ENCODE assay signal across 12 mouse cellular contexts in the genomic region with DNA sequence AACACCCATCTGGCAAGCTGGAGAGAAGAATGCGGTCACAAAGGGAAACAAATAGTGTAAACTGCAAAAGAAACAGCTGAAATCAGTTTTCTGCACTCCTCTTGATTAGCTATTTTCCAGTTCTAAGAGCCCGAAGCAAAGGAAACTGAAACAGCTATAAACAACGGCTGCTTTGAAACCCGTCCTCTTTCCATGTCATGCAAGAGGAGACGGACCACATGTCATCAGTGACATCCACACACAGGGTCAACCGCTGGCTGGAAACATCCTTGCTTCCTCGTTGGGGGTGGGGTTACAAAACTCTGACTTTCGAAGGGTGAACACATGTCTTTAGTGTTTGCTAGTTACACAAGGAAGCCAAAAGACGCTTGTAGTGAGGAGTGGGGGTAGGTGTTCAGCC. TPM values are rescaled to one million over a fixed set of nuclear protein-coding genes. Genes with fewer than 3 reads are reported as not detected.
DNase-seq lines count a peak whose midpoint lies in the region; ATAC-seq lines count a peak whose summit lies in the region.
"Had no signal": no experiment of that assay in that cellular context is flagged by ENCODE, and none has a peak within 500 bp of the region (broad histone marks: within the 10 kb centered on the region; RNA-seq: fewer than 3 reads in every experiment).

No protein-coding gene starts in this region.

- no peak overlapping the region for H3K4me3 ChIP-seq in hindbrain, embryonic 10.5 days
- no peak overlapping the region for H3K4me3 ChIP-seq in hindbrain, embryonic 16.5 days (ENCODE audit: low read length)
- H3K4me3 ChIP-seq in embryonic facial prominence, embryonic 15.5 days (replicated peaks) = no peak overlapping the region
- H3K4me3 ChIP-seq in kidney, embryonic 15.5 days (replicated peaks) = no peak overlapping the region

- H3K9me3 ChIP-seq in hindbrain, embryonic 10.5 days = no peaks in the 10 kb centered on the region
- no peaks in the 10 kb centered on the region for H3K9me3 ChIP-seq in hindbrain, embryonic 16.5 days (ENCODE audit: control insufficient read depth, low read length)
- no peaks in the 10 kb centered on the region for H3K9me3 ChIP-seq in embryonic facial prominence, embryonic 15.5 days (replicated peaks)
- H3K9me3 ChIP-seq in kidney, embryonic 15.5 days (replicated peaks) = no peaks in the 10 kb centered on the region

- no peaks in the 10 kb centered on the region for H3K36me3 ChIP-seq in hindbrain, embryonic 10.5 days
- no peaks in the 10 kb centered on the region for H3K36me3 ChIP-seq in hindbrain, embryonic 16.5 days (ENCODE audit: control insufficient read depth, insufficient read depth, low read length)
- no peaks in the 10 kb centered on the region for H3K36me3 ChIP-seq in embryonic facial prominence, embryonic 15.5 days
- no peaks in the 10 kb centered on the region for H3K36me3 ChIP-seq in kidney, embryonic 15.5 days

- no peak for ATAC-seq in hindbrain, embryonic 16.5 days
- ATAC-seq in embryonic facial prominence, embryonic 15.5 days (ENCODE audit: insufficient number of reproducible peaks, low FRiP score, low TSS enrichment, low read depth) = no peak
- ATAC-seq in kidney, embryonic 15.5 days (replicated peaks; ENCODE audit: low FRiP score) = peak; percentile 57; the same call in 1 of the 2 replicates

- no peak overlapping the region for H3K4me2 ChIP-seq in hindbrain, embryonic 16.5 days (ENCODE audit: low read length)
- peak overlapping the region; percentile 16; the same call in 1 of the 2 replicates for H3K4me2 ChIP-seq in embryonic facial prominence, embryonic 15.5 days (replicated peaks)
- peak overlapping the region; percentile 6; the same call in 1 of the 2 replicates for H3K4me2 ChIP-seq in kidney, embryonic 15.5 days

- DNase-seq in hindbrain, embryonic 10.5 days (ENCODE audit: low spot score) = no peak
- DNase-seq in lung, postnatal 14 days = peak; percentile 54
- no peak for DNase-seq in right cerebral cortex, adult 2 months (ENCODE audit: low spot score in 2 of 2)
- DNase-seq in urinary bladder, adult 18-20 months (ENCODE audit: low spot score in 2 of 2) = no peak
- no peak for DNase-seq in thymus, postnatal 4 days
- DNase-seq: adrenal gland, adult 2 months; cerebellum, postnatal 14 days; gastrocnemius, postnatal 25 days had no signal

- no peaks in the 10 kb centered on the region for H3K27me3 ChIP-seq in hindbrain, embryonic 10.5 days (ENCODE audit: insufficient read depth, poor library complexity, severe bottlenecking)
- H3K27me3 ChIP-seq in hindbrain, embryonic 16.5 days (replicated peaks; ENCODE audit: control insufficient read depth, insufficient read depth, low read length) = no peaks in the 10 kb centered on the region
- H3K27me3 ChIP-seq in embryonic facial prominence, embryonic 15.5 days = no peaks in the 10 kb centered on the region
- no peaks in the 10 kb centered on the region for H3K27me3 ChIP-seq in kidney, embryonic 15.5 days

- H3K4me1 ChIP-seq in hindbrain, embryonic 10.5 days (replicated peaks) = peaks cover 39% of the 10 kb centered on the region
- H3K4me1 ChIP-seq in hindbrain, embryonic 16.5 days (ENCODE audit: control insufficient read depth, insufficient read depth, low read depth, low read length) = no peaks in the 10 kb centered on the region; the same call in 1 of the 2 replicates
- H3K4me1 ChIP-seq in embryonic facial prominence, embryonic 15.5 days = peaks cover 36% of the 10 kb centered on the region
- H3K4me1 ChIP-seq in kidney, embryonic 15.5 days = peaks cover 53% of the 10 kb centered on the region

- WGBS in hindbrain, embryonic 10.5 days = 56% methylated on average over 9 of the region's 9 CpGs
- WGBS in hindbrain, embryonic 16.5 days = 57% methylated on average over 9 of the region's 9 CpGs
- 23% methylated on average over 9 of the region's 9 CpGs for WGBS in embryonic facial prominence, embryonic 15.5 days
- 16% methylated on average over 9 of the region's 9 CpGs for WGBS in kidney, embryonic 15.5 days

- peak overlapping the region; percentile 50 for H3K27ac ChIP-seq in hindbrain, embryonic 10.5 days
- H3K27ac ChIP-seq in hindbrain, embryonic 16.5 days (ENCODE audit: low read depth, low read length) = no peak overlapping the region
- peak overlapping the region; percentile 70 for H3K27ac ChIP-seq in embryonic facial prominence, embryonic 15.5 days (replicated peaks)
- peak overlapping the region; percentile 85 for H3K27ac ChIP-seq in kidney, embryonic 15.5 days

- H3K9ac ChIP-seq in hindbrain, embryonic 16.5 days (ENCODE audit: low read depth, low read length) = no peak overlapping the region
- H3K9ac ChIP-seq in embryonic facial prominence, embryonic 15.5 days = no peak overlapping the region
- no peak overlapping the region for H3K9ac ChIP-seq in kidney, embryonic 15.5 days

RNA-seq across cellular contexts. Expression of a gene that starts 27.6 kb away (rescaled TPM):
- 0.24 TPM in 1 of 2 replicates, not detected in the other for polyA plus RNA-seq in hindbrain, embryonic 10.5 days (2016; fragmentation: Nextera tagmentation; extraction: Ambion mirVana)
- polyA plus RNA-seq in hindbrain, embryonic 16.5 days (2015; fragmentation: Nextera tagmentation; extraction: Ambion mirVana) = 0.24 TPM in 1 of 2 replicates, not detected in the other
- polyA plus RNA-seq in embryonic facial prominence, embryonic 15.5 days (2015; fragmentation: Nextera tagmentation; extraction: Ambion mirVana) = not detected in 2 replicates
- polyA plus RNA-seq in kidney, embryonic 15.5 days (2015; fragmentation: Nextera tagmentation; extraction: Ambion mirVana) = 0.18 and 0.34 TPM in 2 replicates
- polyA plus RNA-seq: adrenal gland, adult 2 months; spleen, adult 2 months had no signal
